Mouse (Mus musculus): Measurements from ENCODE around the gene Laptm5. TPM values are rescaled to one million over a fixed set of nuclear protein-coding genes. Genes with fewer than 3 reads are reported as not detected.

The Laptm5 gene
- 1,000 to 10,000 TPM; 1,726 to 2,325 TPM for polyA plus RNA-seq (2017; shearing (Covaris generic))

DNA sequence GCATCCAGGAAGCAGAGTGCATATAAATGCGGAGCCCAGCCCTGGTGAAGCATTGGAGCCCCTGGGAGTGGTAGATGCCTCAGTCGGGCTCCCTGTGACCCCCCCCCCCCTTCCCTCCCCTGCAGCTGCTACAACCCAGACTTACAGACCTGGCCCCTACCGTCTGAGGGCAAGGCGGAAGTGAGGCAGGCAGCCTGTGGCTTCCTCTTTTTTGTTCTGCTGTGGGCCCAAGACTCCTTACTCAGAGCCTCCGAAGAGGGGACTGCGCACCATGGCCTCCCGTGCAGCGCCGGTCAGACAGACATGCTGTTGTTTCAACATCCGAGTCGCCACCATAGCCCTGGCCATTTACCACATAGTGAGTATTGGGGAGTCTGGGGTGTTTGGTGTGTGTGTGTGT, at the start of gene Laptm5:
Gene Laptm5 (plus strand): TSS at position 49 of the 400 bp plus-strand sequence.
- ATAC-seq = peak; percentile 52

DNA sequence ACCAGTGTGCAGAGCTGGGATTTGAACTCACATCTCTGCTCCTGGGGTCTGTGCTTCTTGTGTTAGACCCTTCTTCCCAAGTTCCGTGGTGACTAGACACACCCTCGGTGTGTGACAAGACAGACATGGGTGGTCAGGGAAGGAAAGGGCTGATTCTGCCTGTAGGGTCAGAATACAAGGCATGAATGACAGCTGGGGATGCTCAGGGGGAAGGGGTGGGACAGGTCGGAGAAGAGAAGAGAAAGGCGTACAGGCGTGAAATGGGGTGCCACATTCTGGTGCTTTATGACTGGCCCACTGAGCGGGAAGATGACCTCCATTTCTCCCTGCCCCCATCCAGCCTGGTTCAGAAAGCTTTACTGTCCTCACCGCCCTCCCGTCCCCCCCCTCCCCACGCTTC, 47.5 kb upstream of the Laptm5 start:
- no peak for ATAC-seq

- ATAC-seq = no peak
Measured at GRCm38 (mm10) chr4:130865901-130866371, 47.0 kb upstream of the Laptm5 start.

DNA sequence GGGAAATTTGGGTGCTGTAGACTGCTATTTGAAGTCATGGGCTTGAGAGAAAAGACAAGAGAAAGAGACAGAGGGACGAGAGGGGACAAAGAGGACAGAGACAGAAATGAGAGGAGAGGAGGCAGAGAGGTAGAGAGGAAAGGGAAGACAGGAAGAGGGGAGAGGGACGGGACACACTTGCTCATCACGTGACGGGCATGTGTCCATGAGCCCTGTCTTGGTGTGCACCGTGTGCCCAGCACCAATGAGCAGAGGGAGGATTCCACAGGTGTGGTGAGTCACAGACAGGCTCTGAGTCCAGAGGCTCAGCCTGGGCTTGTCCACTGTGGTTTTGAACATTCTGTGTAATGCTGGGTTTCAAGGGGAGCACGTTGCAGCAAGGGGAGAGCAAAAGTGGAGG, 45.0 kb upstream of the Laptm5 start:
- ATAC-seq = no peak

- no peak for ATAC-seq
Measured at GRCm38 (mm10) chr4:130868803-130869202, 44.1 kb upstream of the Laptm5 start.

DNA sequence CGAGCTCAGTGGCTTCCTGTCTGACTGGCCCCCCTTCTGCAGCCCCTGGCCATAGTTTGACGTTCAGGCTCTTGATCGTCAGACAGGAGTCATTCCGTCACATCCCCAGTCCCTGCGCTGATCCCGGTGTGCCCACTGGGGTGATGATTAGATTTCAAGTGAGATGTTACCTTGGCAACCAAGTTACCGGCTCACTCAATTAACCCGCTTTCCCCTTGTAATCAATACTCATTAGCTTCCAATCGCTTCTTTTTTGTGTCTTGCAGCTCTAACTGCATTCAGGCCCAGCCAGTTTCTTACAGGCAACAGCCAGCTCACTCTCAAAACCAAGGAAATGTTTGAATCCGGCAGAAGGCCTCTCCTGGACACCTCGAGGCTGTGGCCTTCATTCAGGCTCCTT, 40.5 kb upstream of the Laptm5 start:
- no peak for ATAC-seq

GRCm38 (mm10) chr4:130873440-130873839, 39.5 kb upstream of the Laptm5 start:
- ATAC-seq = no peak

DNA sequence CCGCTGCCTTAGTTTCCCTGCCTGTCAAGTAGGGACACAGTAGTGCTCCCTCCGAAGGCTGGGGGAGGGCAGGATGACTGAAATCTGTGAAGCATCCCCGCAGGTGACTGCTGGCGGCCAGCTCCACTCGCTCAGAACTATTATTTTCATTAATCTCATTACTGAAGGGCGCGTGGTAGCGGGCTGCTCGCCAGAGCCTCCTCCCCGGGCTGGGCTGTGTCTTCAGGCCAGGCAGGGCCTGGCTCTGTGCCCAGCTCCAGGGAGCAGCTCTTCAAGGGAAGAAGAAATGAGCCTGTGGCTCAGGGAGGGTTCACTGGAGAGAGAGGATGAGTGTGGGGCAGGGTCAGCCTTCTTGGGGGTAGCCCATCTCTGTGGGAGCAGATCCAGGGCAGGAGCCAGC, 38.3 kb upstream of the Laptm5 start:
- no peak for ATAC-seq

GRCm38 (mm10) chr4:130876016-130876726, 36.8 kb upstream of the Laptm5 start:
- no peak for ATAC-seq

DNA sequence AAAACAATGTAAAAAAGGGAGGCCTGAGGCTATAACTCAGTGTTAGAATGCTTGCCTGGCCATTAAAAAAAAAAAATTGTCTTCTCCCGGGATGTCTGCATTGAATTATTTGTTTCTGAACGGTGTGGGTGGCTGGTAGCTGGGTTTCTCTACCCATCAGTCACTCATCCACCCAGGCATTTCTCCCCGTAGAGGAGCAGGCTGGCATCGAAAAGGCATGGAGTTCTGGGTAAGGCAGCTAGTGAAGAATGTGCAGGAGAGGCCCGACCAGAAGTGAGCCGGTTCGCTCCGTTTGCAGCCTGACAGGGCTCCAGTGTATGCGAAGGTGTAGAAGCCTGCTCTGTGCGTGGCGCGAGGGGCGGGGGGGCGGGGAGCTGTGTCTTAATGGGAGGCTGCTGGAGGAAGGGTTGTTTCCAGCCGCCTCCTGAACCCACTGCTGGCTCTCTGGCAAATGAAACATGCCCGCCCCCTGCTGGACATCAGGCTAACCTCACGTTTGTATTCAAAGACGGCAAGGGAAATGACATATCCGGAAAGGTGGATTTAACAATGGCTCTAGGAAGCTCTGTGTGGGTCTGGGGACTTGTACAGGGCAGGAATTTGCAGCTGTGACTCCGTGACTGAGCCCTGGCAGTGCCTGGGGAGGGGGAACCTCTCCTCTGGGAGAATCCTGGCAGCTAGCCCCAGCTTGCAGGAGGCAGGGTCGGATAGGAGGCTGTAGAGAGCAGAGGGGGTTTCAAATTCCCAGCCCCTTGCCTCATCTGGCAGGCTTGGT, 34.5 kb upstream of the Laptm5 start:
- peak; percentile 75 for ATAC-seq

GRCm38 (mm10) chr4:130879048-130879384, 33.9 kb upstream of the Laptm5 start:
- ATAC-seq = no peak

- no peak for ATAC-seq
Measured at GRCm38 (mm10) chr4:130881336-130881735, 31.6 kb upstream of the Laptm5 start.

- no peak for ATAC-seq
Measured at GRCm38 (mm10) chr4:130882762-130883161, 30.2 kb upstream of the Laptm5 start.

DNA sequence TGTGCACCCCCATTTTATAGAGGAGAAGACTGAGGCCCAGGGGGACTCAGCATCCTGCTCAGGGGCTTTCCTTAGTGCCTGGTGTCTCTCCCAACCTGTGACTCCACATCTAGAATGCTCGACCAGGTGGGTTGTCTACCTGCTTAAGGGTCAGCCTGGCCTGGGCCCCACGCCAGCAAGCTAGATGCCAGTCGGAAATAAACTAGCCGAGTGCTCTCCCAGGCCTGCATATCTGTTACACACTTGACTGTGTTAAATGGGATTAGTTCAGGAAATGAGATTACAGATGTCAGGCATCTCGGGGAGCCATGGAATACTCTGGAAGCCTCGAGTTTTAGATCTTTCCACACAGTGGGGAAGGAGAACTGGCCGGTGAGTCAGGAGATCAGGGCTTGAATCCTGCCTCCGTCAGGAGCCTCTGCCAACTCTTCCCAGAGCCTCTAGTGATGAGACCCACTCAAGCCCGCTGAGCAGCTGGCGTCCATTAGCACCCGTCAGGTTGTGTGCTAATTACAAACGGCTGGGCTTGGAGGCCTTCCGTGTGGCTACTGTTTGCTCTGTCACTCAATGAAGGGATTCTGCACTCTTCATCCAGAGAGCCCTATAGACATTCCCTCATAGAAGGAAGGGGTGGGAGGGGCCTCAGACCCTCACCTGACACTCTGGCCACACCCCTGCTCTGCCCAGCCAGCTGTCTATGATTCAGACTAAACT, 28.9 kb upstream of the Laptm5 start:
- no peak for ATAC-seq

- ATAC-seq = no peak
Measured at GRCm38 (mm10) chr4:130887148-130887745, 25.7 kb upstream of the Laptm5 start.

DNA sequence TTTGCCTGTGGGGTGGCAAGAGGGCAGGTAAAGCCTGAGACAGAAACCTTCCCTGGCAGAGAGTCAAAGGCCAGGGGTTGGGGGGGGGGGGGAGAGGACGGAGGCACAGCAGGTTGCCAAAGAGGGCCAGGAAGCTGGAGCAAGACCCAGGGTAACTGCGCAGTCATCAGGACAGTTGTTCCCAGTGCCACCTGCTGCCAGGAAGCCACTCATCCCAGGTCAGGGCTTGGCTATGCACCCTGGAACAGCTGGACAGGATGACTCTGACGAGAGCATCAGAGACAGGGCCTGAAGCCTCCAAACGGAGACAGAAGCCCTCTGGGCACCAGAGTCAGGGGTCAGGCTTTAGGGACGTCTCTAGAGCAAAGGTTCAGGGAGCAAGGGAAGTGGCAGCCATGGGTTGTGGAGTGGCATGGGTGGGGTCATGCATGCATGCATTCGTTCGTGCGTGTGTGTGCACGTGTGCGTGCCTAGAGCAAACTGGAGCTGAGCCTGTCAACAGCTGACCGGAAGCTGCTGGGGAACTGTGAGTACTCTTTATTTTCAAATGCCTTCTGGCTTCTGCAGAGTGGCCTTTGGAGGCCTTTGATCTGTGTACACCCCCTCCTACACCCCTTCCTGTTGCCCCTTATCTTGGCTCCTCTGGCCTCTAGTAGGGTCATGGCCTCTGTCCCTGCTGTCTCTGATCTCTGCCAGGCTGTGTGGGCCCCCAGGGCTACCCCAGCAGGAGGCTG, 23.0 kb upstream of the Laptm5 start:
- no peak for ATAC-seq

DNA sequence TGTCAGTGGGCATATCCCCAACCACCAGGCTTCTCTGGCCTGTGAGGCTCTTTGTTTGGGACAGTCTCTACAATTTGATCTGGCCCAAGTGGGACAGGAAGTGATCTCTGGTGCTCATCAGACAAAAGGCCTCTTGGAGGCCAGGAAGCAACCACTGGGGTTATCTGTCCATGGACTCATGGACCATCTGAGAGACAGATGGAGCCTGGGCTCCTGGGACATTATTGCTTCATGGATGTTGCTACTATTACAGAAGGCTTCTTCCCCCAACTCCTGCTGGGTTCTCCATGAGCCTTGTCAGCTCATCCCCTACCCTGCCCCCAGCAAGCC, 22.4 kb upstream of the Laptm5 start:
- no peak for ATAC-seq

DNA sequence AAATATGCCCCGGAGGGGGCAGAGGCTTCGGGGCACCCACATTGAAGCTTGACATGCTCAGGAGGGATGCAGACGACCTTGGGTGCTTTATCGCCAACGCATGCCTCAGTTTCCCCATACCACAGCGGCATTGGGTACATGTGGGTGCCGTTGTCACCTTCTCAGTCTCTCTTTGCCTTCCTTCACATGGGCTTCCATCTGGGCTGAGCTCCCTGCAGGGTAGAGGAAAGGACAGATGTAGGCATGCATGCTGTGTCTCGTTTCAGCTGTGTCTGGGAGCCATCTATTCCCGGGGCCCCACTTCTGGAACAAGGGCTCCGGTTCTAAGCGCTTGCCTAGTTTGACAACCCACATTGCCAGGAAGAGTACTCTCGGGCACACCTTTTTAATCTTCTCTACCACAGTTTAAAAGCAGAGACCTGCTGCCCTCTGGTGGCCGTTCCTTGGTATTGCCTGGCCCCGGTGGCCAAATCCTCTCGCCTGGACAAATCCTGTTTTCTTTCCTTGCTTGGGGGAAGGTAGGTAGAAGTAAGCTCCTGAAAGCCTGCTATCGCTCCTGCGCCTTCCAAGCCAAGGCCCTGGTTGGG, 20.8 kb upstream of the Laptm5 start:
- ATAC-seq = peak; percentile 64

- no peak for ATAC-seq
Measured at GRCm38 (mm10) chr4:130893688-130894087, 19.2 kb upstream of the Laptm5 start.

DNA sequence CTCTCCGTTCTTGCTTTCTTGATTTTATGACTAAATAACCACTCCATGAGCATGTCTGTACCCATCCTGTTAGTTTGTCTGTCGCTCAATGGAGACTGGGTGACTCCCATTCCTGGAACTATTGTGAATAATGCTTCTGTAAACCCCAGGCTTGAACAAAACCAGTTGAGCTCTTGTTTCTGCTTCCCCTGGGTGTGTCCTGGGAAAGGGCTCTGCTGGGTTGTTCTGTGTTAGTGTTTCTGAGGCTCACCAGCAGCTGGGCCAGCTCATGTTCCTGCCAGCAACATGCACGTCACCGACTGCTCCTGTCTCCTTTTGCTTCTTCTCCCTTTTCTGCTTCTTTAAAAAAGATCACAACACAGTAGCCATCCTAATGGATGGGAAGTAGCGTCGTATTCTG, 17.2 kb upstream of the Laptm5 start:
- ATAC-seq = no peak

GRCm38 (mm10) chr4:130896372-130896771, 16.6 kb upstream of the Laptm5 start:
- peak; percentile 40 for ATAC-seq

- no peak for ATAC-seq
Measured at GRCm38 (mm10) chr4:130899383-130899781, 13.5 kb upstream of the Laptm5 start.
